Mouse (Mus musculus): ENCODE measurements around the gene Nipal3. TPM values are rescaled to one million over a fixed set of nuclear protein-coding genes. Genes with fewer than 3 reads are reported as not detected.

Nipal3 gene
- polyA plus RNA-seq (2016; fragmentation: Nextera tagmentation; extraction: Ambion mirVana): 2.1 and 4.3 TPM in 2 replicates

DNA sequence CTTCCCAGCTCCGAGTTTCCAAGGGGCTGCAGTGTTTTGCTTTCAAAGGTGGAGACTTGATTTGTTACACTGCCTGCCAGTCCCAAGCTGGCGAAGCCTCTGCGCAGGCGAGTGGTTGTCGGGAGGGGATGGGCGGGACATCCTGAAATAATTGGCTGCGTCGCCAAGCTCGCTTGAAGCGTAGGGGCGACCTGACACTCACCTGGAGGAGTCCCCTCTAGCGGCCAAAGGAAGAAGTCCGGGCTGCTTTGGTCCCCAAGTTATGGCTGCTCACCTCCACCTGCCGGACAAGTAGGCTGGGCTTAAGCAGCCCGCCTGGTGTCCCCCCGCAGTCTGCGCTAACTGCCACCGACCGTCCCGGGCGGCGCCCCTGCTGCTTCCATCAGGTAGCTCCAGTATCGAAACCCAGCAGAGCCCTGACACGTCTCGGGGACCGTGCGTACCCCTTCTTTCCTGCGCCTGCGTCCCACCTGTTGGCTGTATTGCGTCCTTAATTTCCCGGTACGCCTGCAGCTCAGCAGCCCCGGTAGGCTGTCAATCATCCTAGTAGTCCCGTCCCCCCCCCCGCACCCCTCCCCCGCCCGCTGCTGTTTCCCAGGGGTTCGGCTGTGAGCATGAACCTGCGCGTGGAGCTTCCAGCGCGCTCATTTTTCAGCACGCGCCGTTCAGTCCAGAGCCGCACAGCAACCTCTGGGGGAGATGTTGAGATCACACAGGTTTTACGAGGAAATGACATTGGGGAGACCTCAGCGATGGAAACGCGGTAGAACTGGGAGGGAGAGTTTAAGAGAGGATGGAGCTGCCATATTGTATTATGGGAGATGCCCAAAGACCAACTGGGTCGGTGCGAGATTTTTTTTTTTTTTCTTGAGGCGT is at the start of gene Nipal3, which contains the start of gene Stpg1:
Nipal3 (minus strand) TSS at position 518 of the 876 bp plus-strand sequence.
Stpg1 (plus strand) TSS at position 270 of the 876 bp plus-strand sequence.
- WGBS: under 1% methylated on average over 53 of the region's 53 CpGs
- peak within 1 kb of the TSS; percentile 48 for H3K9ac ChIP-seq
- ATAC-seq (ENCODE audit: low FRiP score): peak; percentile 94
- H3K27me3 ChIP-seq: peaks cover 23% of the 10 kb centered on the region
- 0 out of 2 replicates have a peak within 1 kb of the TSS, but pooled peaks have one; percentile 36 for H3K27ac ChIP-seq
- no peaks in the 10 kb centered on the region for H3K36me3 ChIP-seq (replicated peaks)
- H3K4me1 ChIP-seq: peaks cover 16% of the 10 kb centered on the region
- H3K9me3 ChIP-seq: no peaks in the 10 kb centered on the region
- peak within 1 kb of the TSS; percentile 75 for H3K4me3 ChIP-seq (replicated peaks)
- H3K4me2 ChIP-seq: peak within 1 kb of the TSS; percentile 99

DNA sequence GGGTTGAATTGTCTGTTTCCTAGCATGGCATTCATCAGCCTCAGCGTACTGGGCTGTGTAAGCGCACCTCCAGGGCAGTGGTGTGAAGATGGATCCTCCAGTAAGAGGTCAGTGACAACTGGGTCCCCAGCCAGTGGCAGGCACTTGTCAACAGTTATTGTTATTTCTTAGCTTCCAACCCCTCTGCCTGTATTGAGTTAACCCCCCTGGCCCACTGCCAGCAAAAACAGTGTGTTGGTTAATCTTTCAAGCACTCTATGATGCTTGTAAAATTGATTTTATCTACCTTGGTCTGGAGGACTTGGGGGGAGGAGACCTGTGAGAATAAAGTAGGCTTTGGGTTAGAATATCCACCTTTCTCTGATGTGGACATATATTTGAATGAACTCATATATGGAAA is 49.4 kb upstream of the Nipal3 start:
- H3K27ac ChIP-seq: no peak overlapping the region
- H3K27me3 ChIP-seq: peaks cover 5% of the 10 kb centered on the region; the same call in 1 of the 2 replicates
- H3K4me1 ChIP-seq: peaks cover 36% of the 10 kb centered on the region
- H3K4me3 ChIP-seq (replicated peaks): no peak overlapping the region
- ATAC-seq (ENCODE audit: low FRiP score): no peak
- no peak overlapping the region for H3K4me2 ChIP-seq
- 89% methylated on average over 2 of the region's 2 CpGs for WGBS
- H3K9ac ChIP-seq: no peak overlapping the region
- no peaks in the 10 kb centered on the region for H3K36me3 ChIP-seq (replicated peaks)
- H3K9me3 ChIP-seq: no peaks in the 10 kb centered on the region

DNA sequence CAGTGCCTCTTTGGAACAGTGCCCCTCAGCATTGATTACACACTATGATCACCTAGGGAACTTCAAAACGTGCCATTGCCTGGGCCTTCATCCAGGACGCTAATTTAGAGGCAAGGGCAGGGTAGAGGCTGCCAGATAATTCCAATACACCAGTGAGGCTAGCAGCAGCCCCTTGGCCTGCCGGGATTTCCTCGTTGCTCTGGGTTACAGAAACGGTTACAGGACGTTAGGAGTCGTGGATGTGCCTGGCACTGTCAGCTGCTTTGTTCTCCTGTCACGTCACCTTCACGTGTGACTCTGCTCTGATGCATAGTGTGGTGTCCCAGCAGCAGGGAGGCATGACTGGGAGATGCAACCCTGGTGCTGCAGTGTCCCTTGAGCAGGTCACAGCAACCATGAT is 45.2 kb upstream of the Nipal3 start:
- no peaks in the 10 kb centered on the region for H3K9me3 ChIP-seq
- no peak for ATAC-seq (ENCODE audit: low FRiP score)

DNA sequence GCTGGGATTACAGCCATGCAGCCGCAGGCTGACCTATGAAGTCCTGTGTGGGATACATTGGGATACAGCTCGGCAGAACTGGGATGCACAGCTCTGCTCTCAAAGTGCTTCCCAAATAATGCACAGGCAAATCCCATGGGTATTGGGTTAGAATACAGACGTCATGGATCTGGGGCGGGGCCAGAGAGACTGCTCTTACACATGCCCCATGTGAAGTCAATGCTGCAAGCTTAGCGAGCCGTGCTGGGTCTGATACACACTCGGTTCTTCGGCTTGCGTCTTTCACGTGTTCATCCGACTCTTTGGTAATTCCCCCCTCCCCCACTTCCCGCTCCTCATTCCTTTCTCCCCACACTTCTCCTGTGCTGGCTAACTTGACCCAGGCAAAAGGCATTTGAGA is 44.2 kb upstream of the Nipal3 start:
- Histone ChIP-seq H3K9ac (no peak overlapping the region), H3K4me3 (replicated peaks) (no peak overlapping the region), H3K27me3 (no peaks in the 10 kb centered on the region), H3K36me3 (replicated peaks) (no peaks in the 10 kb centered on the region), H3K4me1 (no peaks in the 10 kb centered on the region), H3K9me3 (no peaks in the 10 kb centered on the region), H3K4me2 (no peak overlapping the region), H3K27ac (no peak overlapping the region)
- WGBS: 87% methylated on average over 12 of the region's 12 CpGs
- ATAC-seq (ENCODE audit: low FRiP score): no peak

More for the DNA sequence above, 45.2 kb upstream of the Nipal3 start:
- peaks cover 4% of the 10 kb centered on the region for H3K4me1 ChIP-seq
- no peak overlapping the region for H3K4me2 ChIP-seq
- no peak overlapping the region for H3K9ac ChIP-seq
- 75% methylated on average over 9 of the region's 9 CpGs for WGBS
- no peak overlapping the region for H3K27ac ChIP-seq
- H3K4me3 ChIP-seq (replicated peaks): no peak overlapping the region
- H3K36me3 ChIP-seq (replicated peaks): no peaks in the 10 kb centered on the region
- 0 out of 2 replicates have a peak, but pooled peaks cover 3% of the 10 kb centered on the region for H3K27me3 ChIP-seq

DNA sequence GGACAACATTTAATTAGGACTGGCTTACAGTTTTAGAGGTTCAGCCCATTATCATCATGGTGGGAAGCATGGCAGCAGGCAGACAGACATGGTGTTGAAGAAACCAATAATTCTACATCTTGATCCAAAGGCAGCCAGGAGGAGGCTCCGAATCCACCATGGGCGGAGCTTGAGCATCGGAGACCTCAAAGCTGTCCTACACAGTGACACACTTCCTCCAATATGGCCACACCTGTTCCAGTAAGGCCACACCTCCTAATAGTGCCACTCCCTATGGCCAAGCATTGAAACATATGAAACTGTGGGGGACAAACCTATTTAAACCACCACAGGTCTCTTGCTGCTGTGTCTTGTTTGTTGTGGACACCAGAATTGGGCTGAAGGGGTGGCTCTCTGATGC is 40.2 kb upstream of the Nipal3 start:
- Histone ChIP-seq H3K4me3 (replicated peaks) (no peak overlapping the region), H3K9me3 (0 out of 2 replicates have a peak, but pooled peaks cover 6% of the 10 kb centered on the region)
- 99% methylated on average over 3 of the region's 3 CpGs for WGBS

DNA sequence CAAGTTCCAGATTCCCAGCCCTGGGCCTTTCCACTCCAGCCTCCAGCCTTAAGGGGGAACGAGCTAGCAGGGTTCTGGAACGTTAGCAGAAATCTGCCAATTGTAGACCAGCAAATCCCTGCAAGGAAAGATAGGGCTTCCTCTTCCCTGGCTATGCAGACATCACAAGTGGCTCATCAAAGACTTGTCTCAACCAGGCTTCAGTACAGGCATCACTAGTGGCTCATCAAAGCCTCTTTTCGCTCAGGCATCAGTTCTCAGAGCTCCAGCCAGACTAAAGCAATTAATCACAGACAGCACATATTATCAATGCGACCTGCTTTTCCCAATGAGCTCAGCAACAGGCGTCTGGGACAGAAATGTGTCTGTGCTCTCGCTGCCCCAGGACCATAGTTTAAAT is 38.2 kb upstream of the Nipal3 start:
- Histone ChIP-seq H3K9ac (no peak overlapping the region), H3K4me3 (replicated peaks) (no peak overlapping the region), H3K9me3 (0 out of 2 replicates have a peak, but pooled peaks cover 6% of the 10 kb centered on the region), H3K36me3 (replicated peaks) (no peaks in the 10 kb centered on the region), H3K4me2 (no peak overlapping the region), H3K27ac (no peak overlapping the region), H3K27me3 (0 out of 2 replicates have a peak, but pooled peaks cover 7% of the 10 kb centered on the region), H3K4me1 (peaks cover 8% of the 10 kb centered on the region; the same call in 1 of the 2 replicates)
- no peak for ATAC-seq (ENCODE audit: low FRiP score)
- WGBS: 78% methylated on average over 6 of the region's 6 CpGs

More for the DNA sequence above, 40.2 kb upstream of the Nipal3 start:
- H3K36me3 ChIP-seq (replicated peaks): no peaks in the 10 kb centered on the region
- H3K4me1 ChIP-seq: peaks cover 8% of the 10 kb centered on the region; the same call in 1 of the 2 replicates
- no peak for ATAC-seq (ENCODE audit: low FRiP score)
- no peak overlapping the region for H3K9ac ChIP-seq
- no peak overlapping the region for H3K27ac ChIP-seq
- H3K4me2 ChIP-seq: no peak overlapping the region
- no peaks in the 10 kb centered on the region for H3K27me3 ChIP-seq

DNA sequence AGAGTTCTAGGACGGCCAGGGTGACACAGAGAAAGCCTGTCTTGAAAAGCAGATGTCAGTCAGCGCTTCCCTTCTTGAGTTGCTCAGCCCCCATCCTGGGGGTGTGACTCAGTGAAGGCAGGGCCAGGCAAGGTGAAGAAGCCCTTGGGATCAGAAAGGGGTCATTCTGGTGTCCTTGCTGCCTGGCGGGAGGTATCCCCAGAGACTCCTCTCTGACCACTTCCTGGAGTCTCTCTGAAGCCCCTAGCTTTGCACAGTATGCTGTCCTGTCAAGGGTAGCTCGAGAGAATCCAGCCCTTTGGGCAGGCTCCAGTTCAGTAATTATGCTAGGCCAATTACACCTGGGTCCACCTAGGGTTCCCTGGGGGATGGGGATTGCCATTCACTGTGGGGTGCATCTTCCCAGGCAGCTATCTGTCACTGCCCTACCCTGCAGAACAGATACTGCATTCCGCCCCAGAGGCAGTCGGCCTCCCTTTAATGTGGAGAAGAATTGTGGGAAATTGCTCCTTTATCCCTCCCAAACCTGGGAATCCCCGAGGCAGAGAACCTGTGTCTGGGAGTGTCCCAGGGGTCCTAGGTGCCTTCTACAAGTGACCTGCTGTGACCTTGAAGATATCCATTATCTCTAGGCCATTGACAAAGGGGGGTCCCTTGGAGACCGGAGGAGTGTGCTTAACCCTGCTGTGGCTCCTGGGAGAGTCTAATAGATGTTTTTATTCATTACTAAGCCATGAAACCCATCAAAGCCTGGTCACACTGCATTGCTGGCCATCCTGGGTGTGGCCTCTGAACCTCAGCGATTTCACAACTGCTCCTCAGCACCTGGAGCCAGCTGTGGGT is 37.2 kb upstream of the Nipal3 start:
- H3K27me3 ChIP-seq: 0 out of 2 replicates have a peak, but pooled peaks cover 7% of the 10 kb centered on the region
- H3K4me1 ChIP-seq: peaks cover 11% of the 10 kb centered on the region
- no peaks in the 10 kb centered on the region for H3K36me3 ChIP-seq (replicated peaks)
- no peak overlapping the region for H3K27ac ChIP-seq
- no peak overlapping the region for H3K9ac ChIP-seq
- no peak overlapping the region for H3K4me3 ChIP-seq (replicated peaks)
- H3K4me2 ChIP-seq: no peak overlapping the region
- ATAC-seq (ENCODE audit: low FRiP score): no peak
- 55% methylated on average over 9 of the region's 9 CpGs for WGBS
- 0 out of 2 replicates have a peak, but pooled peaks cover 6% of the 10 kb centered on the region for H3K9me3 ChIP-seq

DNA sequence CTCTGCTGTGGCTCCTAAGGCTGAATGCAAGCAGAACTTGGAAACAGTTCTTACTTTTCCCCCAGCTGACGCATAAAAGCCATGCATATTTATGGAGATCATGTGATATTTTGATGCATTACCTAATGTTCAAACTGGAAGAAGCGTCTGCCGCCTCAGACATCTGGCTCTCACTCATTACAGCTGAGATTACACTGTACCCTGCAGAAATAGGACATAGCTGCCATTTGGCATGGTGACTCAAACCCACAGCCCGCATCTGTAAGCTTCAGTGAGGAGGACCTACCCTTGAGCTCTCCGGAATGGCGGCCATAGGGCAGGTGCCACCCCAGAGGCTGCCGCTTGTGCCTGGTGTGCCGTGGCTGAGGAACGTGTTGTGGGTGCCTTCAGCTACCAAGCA is 36.4 kb upstream of the Nipal3 start:
- Histone ChIP-seq H3K4me1 (peaks cover 18% of the 10 kb centered on the region), H3K4me2 (no peak overlapping the region), H3K27ac (no peak overlapping the region), H3K36me3 (replicated peaks) (no peaks in the 10 kb centered on the region), H3K9ac (no peak overlapping the region), H3K27me3 (0 out of 2 replicates have a peak, but pooled peaks cover 7% of the 10 kb centered on the region), H3K9me3 (0 out of 2 replicates have a peak, but pooled peaks cover 6% of the 10 kb centered on the region), H3K4me3 (replicated peaks) (no peak overlapping the region)
- whole genome bisulfite sequencing: 90% methylated on average over 9 of the region's 9 CpGs
- no peak for ATAC-seq (ENCODE audit: low FRiP score)

DNA sequence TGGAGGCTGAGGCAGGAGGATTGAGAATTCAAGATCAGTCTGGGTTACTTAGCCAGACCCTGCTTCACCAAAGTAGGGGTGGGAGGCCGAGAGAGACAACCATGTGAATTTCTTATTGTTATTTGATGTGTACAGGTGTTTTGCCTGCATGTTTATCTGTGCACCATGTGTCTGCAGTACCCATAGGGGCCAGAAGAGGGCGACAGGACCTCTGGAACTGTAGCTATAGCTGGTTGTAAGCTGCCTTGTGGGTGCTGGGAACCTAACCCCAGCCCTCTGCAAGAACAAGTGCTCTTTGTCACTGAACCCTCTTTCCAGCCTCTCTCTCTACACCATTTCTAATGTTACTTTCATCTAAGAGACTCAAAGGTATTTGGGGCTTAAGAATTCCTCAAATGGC is 35.4 kb upstream of the Nipal3 start:
- 56% methylated on average over 2 of the region's 2 CpGs for WGBS

DNA sequence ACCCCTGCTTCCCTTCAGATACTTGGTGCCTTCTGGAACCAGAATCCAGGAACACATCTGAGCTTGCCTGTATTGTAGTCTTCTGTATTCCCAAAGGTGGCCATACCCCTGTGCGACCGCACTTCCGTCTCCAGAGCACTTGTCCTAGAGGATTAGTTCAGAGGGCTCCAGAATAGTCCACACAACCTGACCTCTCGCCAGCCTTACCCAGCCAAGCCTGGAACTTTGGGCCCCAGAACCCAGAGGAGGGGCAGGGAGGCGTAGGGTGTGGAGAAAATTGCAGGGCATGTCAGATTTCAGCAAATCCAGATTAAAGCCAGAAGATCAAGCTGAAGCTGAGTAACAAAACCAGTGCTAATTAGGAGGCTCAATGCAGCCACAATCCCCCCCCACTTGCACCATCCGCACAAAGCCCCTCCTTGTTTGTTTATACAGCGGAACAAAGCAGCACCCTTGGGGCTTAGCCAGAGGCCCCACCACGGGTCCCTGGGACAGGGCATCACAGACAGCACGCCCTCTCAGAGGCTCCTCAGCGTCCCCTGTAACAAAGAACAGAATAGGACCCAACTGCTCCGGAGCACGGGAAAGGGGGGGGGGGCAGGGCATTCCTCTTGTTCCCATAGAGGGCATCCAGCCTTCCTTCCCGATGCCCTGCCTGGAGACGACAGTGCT is 31.3 kb upstream of the Nipal3 start:
- H3K4me2 ChIP-seq: peak overlapping the region; percentile 36
- no peak overlapping the region for H3K4me3 ChIP-seq (replicated peaks)

More for the DNA sequence above, 35.4 kb upstream of the Nipal3 start:
- Histone ChIP-seq H3K27me3 (peaks cover 14% of the 10 kb centered on the region; the same call in 1 of the 2 replicates), H3K9me3 (0 out of 2 replicates have a peak, but pooled peaks cover 6% of the 10 kb centered on the region), H3K9ac (no peak overlapping the region), H3K4me2 (no peak overlapping the region), H3K4me1 (peaks cover 28% of the 10 kb centered on the region), H3K36me3 (replicated peaks) (no peaks in the 10 kb centered on the region), H3K4me3 (replicated peaks) (no peak overlapping the region), H3K27ac (no peak overlapping the region)
- no peak for ATAC-seq (ENCODE audit: low FRiP score)

DNA sequence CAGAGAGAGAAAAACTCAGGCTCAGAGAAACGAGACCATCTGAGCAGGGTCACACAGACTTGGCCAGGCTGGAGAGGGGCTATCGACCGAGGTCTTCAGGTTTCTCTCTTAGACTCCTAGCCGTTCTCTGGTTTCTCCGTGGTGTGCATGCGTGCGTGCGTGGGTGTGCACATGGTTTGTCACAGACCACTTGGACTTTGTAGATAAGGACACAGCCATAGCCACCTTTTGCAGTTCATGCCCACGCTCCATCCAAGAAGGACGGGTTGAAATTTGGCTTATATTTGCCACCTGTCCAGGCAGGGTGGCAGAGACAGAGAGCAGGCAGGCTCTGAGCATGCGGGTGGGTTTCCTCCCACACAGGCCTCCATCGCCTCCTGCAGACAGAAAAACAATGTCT is 30.2 kb upstream of the Nipal3 start:
- Histone ChIP-seq H3K4me2 (no peak overlapping the region), H3K4me1 (peaks cover 40% of the 10 kb centered on the region), H3K9ac (no peak overlapping the region), H3K9me3 (no peaks in the 10 kb centered on the region), H3K4me3 (replicated peaks) (no peak overlapping the region), H3K27me3 (peaks cover 26% of the 10 kb centered on the region), H3K27ac (0 out of 2 replicates have a peak overlapping the region, but pooled peaks have one; percentile 31), H3K36me3 (replicated peaks) (no peaks in the 10 kb centered on the region)
- 61% methylated on average over 12 of the region's 12 CpGs for WGBS
- ATAC-seq (ENCODE audit: low FRiP score): no peak

More for the DNA sequence above, 31.3 kb upstream of the Nipal3 start:
- peak; percentile 77; the same call in 1 of the 2 replicates for ATAC-seq (ENCODE audit: low FRiP score)
- Histone ChIP-seq H3K4me1 (peaks cover 40% of the 10 kb centered on the region), H3K27me3 (peaks cover 26% of the 10 kb centered on the region), H3K9me3 (0 out of 2 replicates have a peak, but pooled peaks cover 6% of the 10 kb centered on the region), H3K27ac (peak overlapping the region; percentile 43), H3K36me3 (replicated peaks) (no peaks in the 10 kb centered on the region), H3K9ac (0 out of 2 replicates have a peak overlapping the region, but pooled peaks have one; percentile 5)
- WGBS: 5% methylated on average over 14 of the region's 14 CpGs
